Mouse (Mus musculus) common myeloid progenitor, adult 5-6 weeks (primary cell): ENCODE results near the gene Yif1b. TPM values are rescaled to one million over a fixed set of nuclear protein-coding genes. Genes with fewer than 3 reads are reported as not detected.
A peak's percentile ranks its signal among the peaks of the same experiment; 100 is the strongest.

Experiments
- ATAC-seq: replicated peaks from 2 replicates; pipeline ENCODE4 v1.8.0; 2016; ENCODE audit warnings: low read depth, mild to moderate bottlenecking, moderate TSS enrichment, inconsistent platforms; ENCODE audit not compliant: poor library complexity, severe bottlenecking
- total RNA-seq: library from RNA; stranded (forward); fragments of 200-1000, 187-1606 nt; gene quantifications from 2 replicates; pipeline ENCODE4 v1.2.3, GENCODE M21; 2017

The Yif1b gene
- total RNA-seq, 1 experiment from 2014 or later, result 31.3 TPM

- peak; percentile 28; the same call in 1 of the 2 replicates for ATAC-seq
Measured at GRCm38 (mm10) chr7:29294111-29294761, 56.1 kb downstream of the Yif1b start.

GRCm38 (mm10) chr7:29295861-29296647, 57.9 kb downstream of the Yif1b start:
- ATAC-seq, result no peak

- peak; percentile 80 for ATAC-seq
Measured at GRCm38 (mm10) chr7:29296998-29297397, 58.9 kb downstream of the Yif1b start.

Other genes starting within 250 kb of the Yif1b start
- gene Ryr1, start 113.2 kb upstream of the Yif1b start, total RNA-seq, result 0.19 and 2.5 TPM in 2 replicates
- gene Rasgrp4, start 103.5 kb upstream of the Yif1b start, total RNA-seq, result 0.41 and 0.63 TPM in 2 replicates
- 23.2 and 28.2 TPM in 2 replicates for gene Fam98c, start 82.1 kb upstream of the Yif1b start, total RNA-seq
- 0.92 and 1.6 TPM in 2 replicates for gene Ggn, start 68.1 kb upstream of the Yif1b start, total RNA-seq
- gene Spred3, start 67.9 kb upstream of the Yif1b start, total RNA-seq, result 1.2 and 3.8 TPM in 2 replicates
- 130 and 171 TPM in 2 replicates for gene Psmd8, start 57.6 kb upstream of the Yif1b start, total RNA-seq
- gene Catsperg1, start 24.3 kb upstream of the Yif1b start, total RNA-seq, result 0.73 and 1.0 TPM in 2 replicates
- 1.3 and 1.6 TPM in 2 replicates for gene Kcnk6, start 5.8 kb upstream of the Yif1b start, total RNA-seq
- 1.8 and 12.1 TPM in 2 replicates for gene 2200002D01Rik, start 10.1 kb downstream of the Yif1b start, total RNA-seq
- 25.3 and 28.6 TPM in 2 replicates for gene Spint2, start 43.6 kb downstream of the Yif1b start, total RNA-seq
- not detected in 2 replicates for gene Ppp1r14a, start 51.0 kb downstream of the Yif1b start, total RNA-seq
- gene Dpf1, start 65.6 kb downstream of the Yif1b start, total RNA-seq, result 3.2 TPM in 1 of 2 replicates, not detected in the other